Mouse (Mus musculus): ENCODE data around the gene Gdpd4. TPM values are rescaled to one million over a fixed set of nuclear protein-coding genes. Genes with fewer than 3 reads are reported as not detected.

Gdpd4 gene
- not detected for polyA plus RNA-seq (2017; shearing (Covaris generic))

DNA sequence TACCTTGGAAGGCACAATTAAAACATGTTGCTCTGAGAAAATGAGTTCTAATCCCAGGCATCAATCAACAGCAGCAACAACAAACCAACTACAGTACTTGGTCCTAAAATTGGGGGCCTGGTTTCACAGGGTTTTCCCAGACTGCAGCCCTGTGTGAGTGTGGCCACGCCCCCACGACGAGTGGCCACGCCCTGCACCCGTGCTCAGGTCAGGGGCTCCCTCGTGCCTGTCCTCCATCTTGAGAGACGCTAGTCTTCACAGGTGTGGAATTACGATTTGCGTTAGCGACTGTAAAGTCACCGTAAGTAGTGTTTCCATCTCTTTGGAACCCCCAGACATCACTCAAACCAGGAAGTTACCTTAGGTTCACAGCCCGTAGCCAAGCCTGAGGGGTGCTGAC is at the start of gene Gdpd4:
Gdpd4 (plus strand) TSS at position 214 of the 400 bp plus-strand sequence.

Other genes starting within 250 kb of the Gdpd4 start
- gene Clns1a, start 223.3 kb upstream of the Gdpd4 start, polyA plus RNA-seq (2017; shearing (Covaris generic)), result 100 to 1,000 TPM; 111 to 147 TPM
- under 1 TPM; 0.58 to 0.98 TPM for gene Aqp11, start 181.7 kb upstream of the Gdpd4 start, polyA plus RNA-seq (2017; shearing (Covaris generic))
- 1 to 10 TPM; 1.6 to 4.2 TPM for gene Pak1, start 131.4 kb upstream of the Gdpd4 start, polyA plus RNA-seq (2017; shearing (Covaris generic))
- gene Myo7a, start 199.6 kb downstream of the Gdpd4 start, polyA plus RNA-seq (2017; shearing (Covaris generic)), result 1 to 10 TPM; 1.4 to 1.6 TPM
- gene Omp, start 225.5 kb downstream of the Gdpd4 start, polyA plus RNA-seq (2017; shearing (Covaris generic)), result not detected

Measured in activated CD4-positive, CD25-positive, alpha-beta regulatory T cell (primary cell).